Mouse (Mus musculus) thymus, adult 2 months (tissue): Measurements from ENCODE around the gene Arhgap22. TPM values are rescaled to one million over a fixed set of nuclear protein-coding genes. Genes with fewer than 3 reads are reported as not detected.

ENCODE experiments used
- DNase-seq: peaks from one replicate; pipeline ENCODE4 v3.0.0; 2021
- H3K27ac ChIP-seq: fragments of 200-500 bp; 2 replicates; pipeline ENCODE4 v1.5.1; 2012; ENCODE audit warnings: low read length, control low read depth; ENCODE audit not compliant: control insufficient read depth, insufficient read depth
- H3K27me3 ChIP-seq: fragments of 200-500 bp; 2 replicates; pipeline ENCODE4 v1.6.1; 2012; ENCODE audit warnings: mild to moderate bottlenecking, low read length, moderate library complexity, mixed read lengths; ENCODE audit not compliant: control insufficient read depth, insufficient read depth
- H3K36me3 ChIP-seq: fragments of 200-500 bp; 2 replicates; pipeline ENCODE4 v1.6.1; 2012; ENCODE audit warnings: mild to moderate bottlenecking, low read length, moderate library complexity; ENCODE audit not compliant: control insufficient read depth, insufficient read depth
- H3K4me1 ChIP-seq: fragments of 200-500 bp; replicated peaks from 2 replicates; pipeline ENCODE4 v1.6.1; 2012; ENCODE audit warnings: low read length; ENCODE audit not compliant: control insufficient read depth, insufficient read depth
- H3K4me3 ChIP-seq: fragments of 200-500 bp; 2 replicates; pipeline ENCODE4 v1.5.1; 2012; ENCODE audit warnings: mild to moderate bottlenecking, low read length, control low read depth, moderate library complexity; ENCODE audit not compliant: control insufficient read depth, insufficient read depth
- CTCF ChIP-seq: fragments of 200-500 bp; IDR thresholded peaks from 2 replicates; pipeline ENCODE4 v1.5.1; 2012; ENCODE audit warnings: mild to moderate bottlenecking, control low read depth, low read length, moderate library complexity, borderline replicate concordance; ENCODE audit not compliant: control insufficient read depth, poor library complexity, insufficient read depth; ENCODE audit errors: extremely low read depth
- POLR2A ChIP-seq: fragments of 200-500 bp; IDR thresholded peaks from 2 replicates; pipeline ENCODE4 v1.6.1; 2012; ENCODE audit warnings: mild to moderate bottlenecking, low read length, control low read depth, moderate library complexity; ENCODE audit not compliant: control insufficient read depth, poor library complexity, insufficient read depth; ENCODE audit errors: extremely low read depth
- WGBS: fragments of 180-500 bp; shearing (Covaris S2); methylation state at CpG from one replicate; pipeline ENCODE4 v1.1.7; 2018; 5-methylcytosine and 5-hydroxymethylcytosine counted together
- polyA plus RNA-seq: library from polyadenylated mRNA; depleted of rRNA; stranded (reverse); fragments of >200 nt; gene quantifications from 2 replicates; pipeline ENCODE4 v1.2.3, GENCODE M21; 2012

The Arhgap22 gene
- polyA plus RNA-seq, 1 experiment: 16.2 TPM

- Histone ChIP-seq H3K27me3 (no peaks in the 10 kb centered on the region), H3K36me3 (no peaks in the 10 kb centered on the region), H3K27ac (no peak overlapping the region), H3K4me3 (no peak overlapping the region), H3K4me1 (no peaks in the 10 kb centered on the region)
- WGBS: 61% methylated on average over 5 of the region's 5 CpGs
- TF ChIP-seq POLR2A (no peak), CTCF (no peak)
- DNase-seq: no peak
These were observed 1.4 kb upstream of the Arhgap22 start for GRCm38 (mm10) chr14:33212271-33212957.

GRCm38 (mm10) chr14:33212958-33213309, 892 bp upstream of the Arhgap22 start:
- TF ChIP-seq POLR2A (no peak), CTCF (no peak)
- no peaks in the 10 kb centered on the region for H3K27me3 ChIP-seq
- WGBS: 93% methylated on average over 12 of the region's 12 CpGs

GRCm38 (mm10) chr14:33214767-33215128, 922 bp downstream of the Arhgap22 start:
- DNase-seq: no peak
- H3K27ac ChIP-seq: no peak overlapping the region
- H3K4me1 ChIP-seq: no peaks in the 10 kb centered on the region
- 12% methylated on average over 4 of the region's 4 CpGs for WGBS
- no peaks in the 10 kb centered on the region for H3K36me3 ChIP-seq
- no peak for TF ChIP-seq CTCF
- TF ChIP-seq POLR2A: no peak
- no peaks in the 10 kb centered on the region for H3K27me3 ChIP-seq
- H3K4me3 ChIP-seq: no peak overlapping the region

More at GRCm38 (mm10) chr14:33212958-33213309, 892 bp upstream of the Arhgap22 start:
- no peak overlapping the region for H3K27ac ChIP-seq
- H3K4me3 ChIP-seq: no peak overlapping the region
- DNase-seq: no peak
- no peaks in the 10 kb centered on the region for H3K4me1 ChIP-seq
- no peaks in the 10 kb centered on the region for H3K36me3 ChIP-seq

GRCm38 (mm10) chr14:33215163-33215562, 1.3 kb downstream of the Arhgap22 start:
- TF ChIP-seq POLR2A (no peak), CTCF (no peak)
- H3K4me3 ChIP-seq: no peak overlapping the region
- no peak for DNase-seq
- no peaks in the 10 kb centered on the region for H3K4me1 ChIP-seq
- no peaks in the 10 kb centered on the region for H3K27me3 ChIP-seq
- 75% methylated on average over 1 of the region's 1 CpGs for WGBS
- no peaks in the 10 kb centered on the region for H3K36me3 ChIP-seq
- H3K27ac ChIP-seq: no peak overlapping the region

- H3K27ac ChIP-seq: no peak overlapping the region
- 73% methylated on average over 19 of the region's 19 CpGs for WGBS
- H3K27me3 ChIP-seq: no peaks in the 10 kb centered on the region
- TF ChIP-seq CTCF (no peak), POLR2A (no peak)
- H3K4me3 ChIP-seq: no peak overlapping the region
- no peaks in the 10 kb centered on the region for H3K36me3 ChIP-seq
- no peak for DNase-seq
- H3K4me1 ChIP-seq: no peaks in the 10 kb centered on the region
These were observed 2.8 kb downstream of the Arhgap22 start for GRCm38 (mm10) chr14:33216343-33217208.

- no peaks in the 10 kb centered on the region for H3K4me1 ChIP-seq
- WGBS: 92% methylated on average over 4 of the region's 4 CpGs
These were observed 11.4 kb downstream of the Arhgap22 start for GRCm38 (mm10) chr14:33225235-33225634.

More at GRCm38 (mm10) chr14:33225235-33225634, 11.4 kb downstream of the Arhgap22 start:
- Histone ChIP-seq H3K36me3 (no peaks in the 10 kb centered on the region), H3K27me3 (no peaks in the 10 kb centered on the region), H3K27ac (no peak overlapping the region), H3K4me3 (no peak overlapping the region)
- DNase-seq: no peak
- TF ChIP-seq CTCF (no peak), POLR2A (no peak)
